Mouse (Mus musculus) small intestine, adult 2 months (tissue): ENCODE measurements around the gene Nckap5. TPM values are rescaled to one million over a fixed set of nuclear protein-coding genes. Genes with fewer than 3 reads are reported as not detected.

ENCODE experiments used
- H3K27ac ChIP-seq: fragments of 200-500 bp; 2 replicates; pipeline ENCODE4 v1.5.1; 2012; ENCODE audit warnings: low read depth, low read length, control low read depth, inconsistent platforms; ENCODE audit not compliant: insufficient read depth
- H3K27me3 ChIP-seq: fragments of 200-500 bp; 2 replicates; pipeline ENCODE4 v1.6.1; 2012; ENCODE audit warnings: mild to moderate bottlenecking, moderate library complexity, low read length, inconsistent platforms; ENCODE audit not compliant: control insufficient read depth, insufficient read depth
- H3K36me3 ChIP-seq: fragments of 200-500 bp; 2 replicates; pipeline ENCODE4 v1.6.1; 2012; ENCODE audit warnings: mild to moderate bottlenecking, low read length, control low read depth, inconsistent platforms; ENCODE audit not compliant: control insufficient read depth, insufficient read depth
- H3K4me1 ChIP-seq: fragments of 200-500 bp; 2 replicates; pipeline ENCODE4 v1.6.1; 2012; ENCODE audit warnings: low read length, inconsistent platforms, mixed read lengths; ENCODE audit not compliant: control insufficient read depth, insufficient read depth, insufficient read length
- H3K4me3 ChIP-seq: fragments of 200-500 bp; 2 replicates; pipeline ENCODE4 v1.5.1; 2012; ENCODE audit warnings: low read depth, mild to moderate bottlenecking, control low read depth, inconsistent platforms, low read length, moderate library complexity
- CTCF ChIP-seq: fragments of 200-500 bp; IDR thresholded peaks from 2 replicates; pipeline ENCODE4 v1.5.1; 2012; ENCODE audit warnings: low read depth, mild to moderate bottlenecking, control low read depth, inconsistent platforms, low read length, moderate library complexity, mixed read lengths; ENCODE audit not compliant: insufficient replicate concordance, insufficient read length; ENCODE audit errors: extremely low read depth
- POLR2A ChIP-seq: fragments of 200-500 bp; IDR thresholded peaks from 2 replicates; pipeline ENCODE4 v1.6.1; 2012; ENCODE audit warnings: low read depth, mild to moderate bottlenecking, control low read depth, inconsistent platforms, low read length, moderate library complexity
- WGBS: fragments of 180-500 bp; shearing (Covaris S2); methylation state at CpG from one replicate; pipeline ENCODE4 v1.1.7; 2018; 5-methylcytosine and 5-hydroxymethylcytosine counted together
- polyA plus RNA-seq: library from polyadenylated mRNA; depleted of rRNA; stranded (reverse); fragments of >200 nt; gene quantifications from 2 replicates; pipeline ENCODE4 v1.2.3, GENCODE M21; 2012

Gene Nckap5
- polyA plus RNA-seq, 1 experiment, result 8.5 TPM

GRCm38 (mm10) chr1:125911901-125912445 lies 918.6 kb downstream of the Nckap5 start:
- Histone ChIP-seq H3K4me1 (0 out of 2 replicates have a peak, but pooled peaks cover 7% of the 10 kb centered on the region), H3K36me3 (no peaks in the 10 kb centered on the region), H3K4me3 (peak overlapping the region; percentile 51), H3K27ac (no peak overlapping the region), H3K27me3 (peaks cover 24% of the 10 kb centered on the region)
- 1% methylated on average over 43 of the region's 43 CpGs for WGBS
- TF ChIP-seq POLR2A (no peak), CTCF (no peak)

GRCm38 (mm10) chr1:125911337-125911900 lies 919.2 kb downstream of the Nckap5 start:
- H3K36me3 ChIP-seq, result no peaks in the 10 kb centered on the region
- peaks cover 24% of the 10 kb centered on the region for H3K27me3 ChIP-seq
- peak overlapping the region; percentile 51 for H3K4me3 ChIP-seq
- 1% methylated on average over 35 of the region's 35 CpGs for WGBS
- H3K27ac ChIP-seq, result no peak overlapping the region
- H3K4me1 ChIP-seq, result 0 out of 2 replicates have a peak, but pooled peaks cover 7% of the 10 kb centered on the region
- TF ChIP-seq CTCF (no peak), POLR2A (no peak)

GRCm38 (mm10) chr1:125910871-125911265 lies 919.7 kb downstream of the Nckap5 start:
- Histone ChIP-seq H3K27ac (no peak overlapping the region), H3K4me1 (0 out of 2 replicates have a peak, but pooled peaks cover 7% of the 10 kb centered on the region), H3K4me3 (peak overlapping the region; percentile 51), H3K36me3 (no peaks in the 10 kb centered on the region), H3K27me3 (peaks cover 24% of the 10 kb centered on the region)
- TF ChIP-seq CTCF (no peak), POLR2A (no peak)
- WGBS, result 3% methylated on average over 9 of the region's 9 CpGs

GRCm38 (mm10) chr1:125910211-125910870 lies 920.3 kb downstream of the Nckap5 start:
- TF ChIP-seq CTCF (no peak), POLR2A (no peak)
- Histone ChIP-seq H3K4me1 (0 out of 2 replicates have a peak, but pooled peaks cover 7% of the 10 kb centered on the region), H3K36me3 (no peaks in the 10 kb centered on the region), H3K4me3 (no peak overlapping the region), H3K27ac (no peak overlapping the region), H3K27me3 (peaks cover 24% of the 10 kb centered on the region)
- 17% methylated on average over 14 of the region's 14 CpGs for WGBS

DNA sequence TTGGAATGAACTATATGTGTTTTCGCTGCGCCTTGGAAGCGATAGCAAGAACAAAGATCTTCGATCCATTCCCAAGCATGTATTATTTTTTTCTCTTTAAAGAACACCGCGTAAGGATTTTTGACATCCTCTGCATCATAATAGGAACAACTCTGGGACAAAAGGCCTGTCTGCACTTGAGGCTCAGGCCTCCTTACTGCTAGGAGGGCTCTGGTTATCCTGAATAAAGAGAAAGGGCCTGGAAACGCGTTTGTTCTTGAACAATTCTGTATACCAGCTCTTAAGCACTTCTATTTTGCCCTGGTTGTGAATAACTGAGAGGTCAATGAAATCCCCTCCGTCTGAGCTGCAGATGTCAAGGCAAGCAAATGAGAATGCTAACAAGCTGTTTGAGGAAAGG lies 937.4 kb downstream of the Nckap5 start:
- Histone ChIP-seq H3K4me3 (no peak overlapping the region), H3K36me3 (no peaks in the 10 kb centered on the region)
- WGBS, result 91% methylated on average over 9 of the region's 9 CpGs

GRCm38 (mm10) chr1:125870056-125870455 lies 960.5 kb downstream of the Nckap5 start:
- Histone ChIP-seq H3K27me3 (no peaks in the 10 kb centered on the region), H3K27ac (no peak overlapping the region), H3K4me1 (no peaks in the 10 kb centered on the region), H3K36me3 (peaks cover 2% of the 10 kb centered on the region; the same call in 1 of the 2 replicates), H3K4me3 (no peak overlapping the region)
- WGBS, result 66% methylated on average over 7 of the region's 7 CpGs
- no peak for TF ChIP-seq POLR2A
- no peak for TF ChIP-seq CTCF

More for the DNA sequence above, 937.4 kb downstream of the Nckap5 start:
- Histone ChIP-seq H3K27me3 (no peaks in the 10 kb centered on the region), H3K27ac (no peak overlapping the region), H3K4me1 (no peaks in the 10 kb centered on the region)
- TF ChIP-seq CTCF (no peak), POLR2A (no peak)
